Mouse (Mus musculus): ENCODE measurements at regions not wholly inside any gene's neighbourhood (a gene's known extent, or its start where the extent isn't known, plus 50 kb on each side); places are given as distances from the start of the nearest gene placed in this dataset.

- Histone ChIP-seq H3K27me3 (replicated peaks) (no peaks in the 10 kb centered on the region), H3K4me1 (peaks cover 30% of the 10 kb centered on the region), H3K4me3 (replicated peaks) (no peak overlapping the region), H3K36me3 (replicated peaks; ENCODE audit: low read length) (peaks cover 30% of the 10 kb centered on the region), H3K9me3 (peaks cover 17% of the 10 kb centered on the region)
- no peak for TF ChIP-seq GATA1 (IDR thresholded peaks at IDR 0.05; ENCODE audit: borderline replicate concordance, low read length)
- no peak for TF ChIP-seq FLI1 (IDR thresholded peaks at IDR 0.05; ENCODE audit: low read length)
These were observed 102.6 kb upstream of the Mdm1 start for GRCm38 (mm10) chr10:118039056-118039455.

- TF ChIP-seq GATA1 (IDR thresholded peaks at IDR 0.05; ENCODE audit: borderline replicate concordance, low read length) = no peak
- no peak for TF ChIP-seq FLI1 (IDR thresholded peaks at IDR 0.05; ENCODE audit: low read length)
- no peaks in the 10 kb centered on the region for H3K27me3 ChIP-seq (replicated peaks)
- H3K9me3 ChIP-seq = peaks cover 12% of the 10 kb centered on the region
These were observed 100.5 kb upstream of the Mdm1 start for GRCm38 (mm10) chr10:118041068-118041467.

GRCm38 (mm10) chr10:118043761-118044160 lies 97.8 kb upstream of the Mdm1 start:
- H3K4me3 ChIP-seq (replicated peaks) = no peak overlapping the region
- no peak for TF ChIP-seq FLI1 (IDR thresholded peaks at IDR 0.05; ENCODE audit: low read length)
- TF ChIP-seq GATA1 (IDR thresholded peaks at IDR 0.05; ENCODE audit: borderline replicate concordance, low read length) = no peak
- no peaks in the 10 kb centered on the region for H3K27me3 ChIP-seq (replicated peaks)
- peaks cover 21% of the 10 kb centered on the region for H3K36me3 ChIP-seq (replicated peaks; ENCODE audit: low read length)
- H3K9me3 ChIP-seq = peaks cover 12% of the 10 kb centered on the region
- H3K4me1 ChIP-seq = peaks cover 44% of the 10 kb centered on the region

More at GRCm38 (mm10) chr10:118041068-118041467, 100.5 kb upstream of the Mdm1 start:
- Histone ChIP-seq H3K36me3 (replicated peaks; ENCODE audit: low read length) (peaks cover 21% of the 10 kb centered on the region), H3K4me1 (peaks cover 36% of the 10 kb centered on the region), H3K4me3 (replicated peaks) (no peak overlapping the region)

GRCm38 (mm10) chr10:118044840-118045239 lies 96.8 kb upstream of the Mdm1 start:
- Histone ChIP-seq H3K4me3 (replicated peaks) (no peak overlapping the region), H3K36me3 (replicated peaks; ENCODE audit: low read length) (peaks cover 20% of the 10 kb centered on the region), H3K9me3 (peaks cover 7% of the 10 kb centered on the region), H3K27me3 (replicated peaks) (no peaks in the 10 kb centered on the region), H3K4me1 (peaks cover 51% of the 10 kb centered on the region)
- no peak for TF ChIP-seq GATA1 (IDR thresholded peaks at IDR 0.05; ENCODE audit: borderline replicate concordance, low read length)
- no peak for TF ChIP-seq FLI1 (IDR thresholded peaks at IDR 0.05; ENCODE audit: low read length)

GRCm38 (mm10) chr10:118045427-118045826 lies 96.2 kb upstream of the Mdm1 start:
- Histone ChIP-seq H3K36me3 (replicated peaks; ENCODE audit: low read length) (peaks cover 14% of the 10 kb centered on the region), H3K27me3 (replicated peaks) (no peaks in the 10 kb centered on the region), H3K4me1 (peaks cover 56% of the 10 kb centered on the region), H3K4me3 (replicated peaks) (no peak overlapping the region), H3K9me3 (0 out of 2 replicates have a peak, but pooled peaks cover 2% of the 10 kb centered on the region)
- TF ChIP-seq GATA1 (IDR thresholded peaks at IDR 0.05; ENCODE audit: borderline replicate concordance, low read length) (no peak), FLI1 (IDR thresholded peaks at IDR 0.05; ENCODE audit: low read length) (no peak)

GRCm38 (mm10) chr10:118046328-118046727 lies 95.3 kb upstream of the Mdm1 start:
- H3K36me3 ChIP-seq (replicated peaks; ENCODE audit: low read length) = peaks cover 9% of the 10 kb centered on the region
- H3K27me3 ChIP-seq (replicated peaks) = no peaks in the 10 kb centered on the region
- peaks cover 50% of the 10 kb centered on the region for H3K4me1 ChIP-seq
- no peak overlapping the region for H3K4me3 ChIP-seq (replicated peaks)
- no peaks in the 10 kb centered on the region for H3K9me3 ChIP-seq
- no peak for TF ChIP-seq FLI1 (IDR thresholded peaks at IDR 0.05; ENCODE audit: low read length)
- no peak for TF ChIP-seq GATA1 (IDR thresholded peaks at IDR 0.05; ENCODE audit: borderline replicate concordance, low read length)

GRCm38 (mm10) chr10:118046831-118047230 lies 94.8 kb upstream of the Mdm1 start:
- no peaks in the 10 kb centered on the region for H3K27me3 ChIP-seq (replicated peaks)
- H3K9me3 ChIP-seq = no peaks in the 10 kb centered on the region
- no peak overlapping the region for H3K4me3 ChIP-seq (replicated peaks)
- TF ChIP-seq FLI1 (IDR thresholded peaks at IDR 0.05; ENCODE audit: low read length) = no peak
- H3K4me1 ChIP-seq = peaks cover 46% of the 10 kb centered on the region
- peaks cover 6% of the 10 kb centered on the region for H3K36me3 ChIP-seq (replicated peaks; ENCODE audit: low read length)

GRCm38 (mm10) chr10:118049330-118049729 lies 92.3 kb upstream of the Mdm1 start:
- TF ChIP-seq FLI1 (IDR thresholded peaks at IDR 0.05; ENCODE audit: low read length) (no peak), GATA1 (IDR thresholded peaks at IDR 0.05; ENCODE audit: borderline replicate concordance, low read length) (no peak)
- Histone ChIP-seq H3K9me3 (peaks cover 16% of the 10 kb centered on the region), H3K4me1 (peaks cover 48% of the 10 kb centered on the region), H3K4me3 (replicated peaks) (no peak overlapping the region), H3K36me3 (replicated peaks; ENCODE audit: low read length) (peaks cover 23% of the 10 kb centered on the region), H3K27me3 (replicated peaks) (no peaks in the 10 kb centered on the region)

- no peaks in the 10 kb centered on the region for H3K27me3 ChIP-seq (replicated peaks)
- peaks cover 16% of the 10 kb centered on the region for H3K9me3 ChIP-seq
- peak overlapping the region; percentile 72 for H3K4me3 ChIP-seq (replicated peaks)
- H3K36me3 ChIP-seq (replicated peaks; ENCODE audit: low read length) = peaks cover 23% of the 10 kb centered on the region
- no peak for TF ChIP-seq FLI1 (IDR thresholded peaks at IDR 0.05; ENCODE audit: low read length)
- peak; percentile 73; the same call in 2 of the 3 replicates for TF ChIP-seq GATA1 (IDR thresholded peaks at IDR 0.05; ENCODE audit: borderline replicate concordance, low read length)
- H3K4me1 ChIP-seq = peaks cover 48% of the 10 kb centered on the region
These were observed 91.4 kb upstream of the Mdm1 start for GRCm38 (mm10) chr10:118050152-118050641.

- TF ChIP-seq GATA1 (IDR thresholded peaks at IDR 0.05; ENCODE audit: borderline replicate concordance, low read length) (no peak), FLI1 (IDR thresholded peaks at IDR 0.05; ENCODE audit: low read length) (no peak)
- Histone ChIP-seq H3K4me1 (peaks cover 47% of the 10 kb centered on the region), H3K36me3 (replicated peaks; ENCODE audit: low read length) (peaks cover 23% of the 10 kb centered on the region), H3K27me3 (replicated peaks) (no peaks in the 10 kb centered on the region), H3K9me3 (peaks cover 16% of the 10 kb centered on the region), H3K4me3 (replicated peaks) (no peak overlapping the region)
These were observed 89.6 kb upstream of the Mdm1 start for GRCm38 (mm10) chr10:118052042-118052441.

GRCm38 (mm10) chr10:118052477-118052876 lies 89.1 kb upstream of the Mdm1 start:
- no peak for TF ChIP-seq GATA1 (IDR thresholded peaks at IDR 0.05; ENCODE audit: borderline replicate concordance, low read length)
- TF ChIP-seq FLI1 (IDR thresholded peaks at IDR 0.05; ENCODE audit: low read length) = no peak
- H3K9me3 ChIP-seq = peaks cover 16% of the 10 kb centered on the region
- peak overlapping the region; percentile 46 for H3K4me3 ChIP-seq (replicated peaks)

More at GRCm38 (mm10) chr10:118052477-118052876, 89.1 kb upstream of the Mdm1 start:
- peaks cover 51% of the 10 kb centered on the region for H3K4me1 ChIP-seq
- peaks cover 23% of the 10 kb centered on the region for H3K36me3 ChIP-seq (replicated peaks; ENCODE audit: low read length)
- no peaks in the 10 kb centered on the region for H3K27me3 ChIP-seq (replicated peaks)
